14 mouse cellular contexts compared by ENCODE assay signal in the genomic region with DNA sequence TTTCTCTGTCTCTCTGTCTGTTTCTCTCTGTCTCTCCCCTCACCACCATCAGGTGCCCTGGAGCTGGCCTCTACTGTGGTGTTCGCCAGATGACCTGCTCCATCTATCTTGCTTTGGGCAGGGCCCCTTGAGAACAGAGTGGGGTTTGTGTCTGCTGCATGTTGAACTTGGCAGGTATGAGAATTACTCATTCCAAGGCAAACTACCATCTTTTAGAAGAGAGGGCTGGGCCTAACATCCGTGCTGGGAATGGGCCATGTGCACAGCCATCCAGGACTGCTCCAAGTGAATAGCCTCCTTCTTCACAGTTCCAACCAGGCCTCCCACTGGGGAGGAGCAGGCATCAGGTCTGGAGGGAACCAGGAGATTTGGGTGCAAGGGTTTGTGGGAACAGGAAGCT.
DNase-seq lines count a peak whose midpoint lies in the region; ATAC-seq lines count a peak whose summit lies in the region.
"Had no signal": no experiment of that assay in that cellular context is flagged by ENCODE, and none has a peak within 500 bp of the region (broad histone marks: within the 10 kb centered on the region; RNA-seq: fewer than 3 reads in every experiment).

No protein-coding gene starts in this region.

- H3K4me2 ChIP-seq in kidney, embryonic 14.5 days (replicated peaks; ENCODE audit: low read depth, low read length): no peak overlapping the region
- H3K4me2 ChIP-seq in heart, embryonic 14.5 days (ENCODE audit: low read length): no peak overlapping the region
- H3K4me2 ChIP-seq in stomach, embryonic 16.5 days (ENCODE audit: low read depth, low read length): no peak overlapping the region
- no peak overlapping the region for H3K4me2 ChIP-seq in midbrain, embryonic 15.5 days
- H3K4me2 ChIP-seq: intestine, embryonic 15.5 days had no signal

- H3K4me1 ChIP-seq in kidney, embryonic 14.5 days (ENCODE audit: control insufficient read depth, insufficient read depth, low read length): peaks cover 5% of the 10 kb centered on the region; the same call in 1 of the 2 replicates
- peaks cover 4 to 5% of the 10 kb centered on the region in 2 experiments; a peak in 1 of 4 replicates for H3K4me1 ChIP-seq in heart, embryonic 14.5 days (ENCODE audit: control insufficient read depth in 2 of 2, insufficient read depth in 2 of 2, low read length in 2 of 2)
- H3K4me1 ChIP-seq in stomach, embryonic 16.5 days (ENCODE audit: control insufficient read depth, insufficient read depth, low read length): no peaks in the 10 kb centered on the region
- H3K4me1 ChIP-seq in midbrain, embryonic 15.5 days: peaks cover 5% of the 10 kb centered on the region

- 0 out of 2 replicates have a peak, but pooled peaks have one; percentile 21 for ATAC-seq in kidney, embryonic 14.5 days (ENCODE audit: low FRiP score, low TSS enrichment)
- ATAC-seq in heart, embryonic 14.5 days (ENCODE audit: insufficient number of reproducible peaks, insufficient read depth, low FRiP score, low read depth): peak; percentile 79
- ATAC-seq in stomach, embryonic 16.5 days (ENCODE audit: insufficient read depth, low FRiP score): peak; percentile 27; the same call in 1 of the 2 replicates
- no peak for ATAC-seq in midbrain, embryonic 15.5 days (replicated peaks)
- ATAC-seq: intestine, embryonic 15.5 days; lung, postnatal 0 days had no signal

- no peak overlapping the region for H3K4me3 ChIP-seq in kidney, embryonic 14.5 days (ENCODE audit: low read length)
- H3K4me3 ChIP-seq in heart, embryonic 14.5 days (ENCODE audit: control insufficient read depth in 1 of 2, insufficient read depth in 1 of 2, low read depth in 1 of 2, low read length in 2 of 2): no peak overlapping the region
- no peak overlapping the region for H3K4me3 ChIP-seq in stomach, embryonic 16.5 days (replicated peaks; ENCODE audit: low read length)
- no peak overlapping the region for H3K4me3 ChIP-seq in midbrain, embryonic 15.5 days
- H3K4me3 ChIP-seq: intestine, embryonic 15.5 days; myocyte had no signal

- H3K9me3 ChIP-seq in kidney, embryonic 14.5 days (ENCODE audit: control insufficient read depth, low read length): no peaks in the 10 kb centered on the region
- no peaks in the 10 kb centered on the region for H3K9me3 ChIP-seq in heart, embryonic 14.5 days (ENCODE audit: control insufficient read depth, low read length)
- no peaks in the 10 kb centered on the region for H3K9me3 ChIP-seq in stomach, embryonic 16.5 days (replicated peaks; ENCODE audit: control insufficient read depth, low read length)
- H3K9me3 ChIP-seq in midbrain, embryonic 15.5 days: no peaks in the 10 kb centered on the region
- H3K9me3 ChIP-seq: intestine, embryonic 15.5 days had no signal

- H3K9ac ChIP-seq in kidney, embryonic 14.5 days (ENCODE audit: low read depth, low read length): no peak overlapping the region
- no peak overlapping the region for H3K9ac ChIP-seq in heart, embryonic 14.5 days (ENCODE audit: low read length)
- H3K9ac ChIP-seq in stomach, embryonic 16.5 days (ENCODE audit: low read length): no peak overlapping the region
- no peak overlapping the region for H3K9ac ChIP-seq in midbrain, embryonic 15.5 days
- H3K9ac ChIP-seq: intestine, embryonic 15.5 days had no signal

- whole genome bisulfite sequencing in kidney, embryonic 14.5 days: 79% methylated on average over 2 of the region's 2 CpGs
- WGBS in heart, embryonic 14.5 days: 50% methylated on average over 2 of the region's 2 CpGs
- 62% methylated on average over 2 of the region's 2 CpGs for WGBS in stomach, embryonic 16.5 days
- 89% methylated on average over 2 of the region's 2 CpGs for WGBS in midbrain, embryonic 15.5 days

- no peaks in the 10 kb centered on the region for H3K27me3 ChIP-seq in kidney, embryonic 14.5 days (ENCODE audit: control insufficient read depth, insufficient read depth, low read length)
- H3K27me3 ChIP-seq in heart, embryonic 14.5 days (ENCODE audit: control insufficient read depth, insufficient read depth, low read length): peaks cover 10% of the 10 kb centered on the region; the same call in 1 of the 2 replicates
- no peaks in the 10 kb centered on the region for H3K27me3 ChIP-seq in stomach, embryonic 16.5 days (ENCODE audit: control insufficient read depth, insufficient read depth, low read length)
- H3K27me3 ChIP-seq in midbrain, embryonic 15.5 days (replicated peaks): no peaks in the 10 kb centered on the region
- H3K27me3 ChIP-seq: intestine, embryonic 15.5 days had no signal

- no peak for DNase-seq in kidney, adult 8-10 months
- peak; percentile 99 for DNase-seq in fibroblast of lung, adult 2 months (ENCODE audit: low read depth)
- no peak for DNase-seq in layer of hippocampus, postnatal 36 days
- DNase-seq: adrenal gland, postnatal 25 days; liver; right cerebral cortex, postnatal 4 days; thymus, postnatal 25 days had no signal

- no peaks in the 10 kb centered on the region for H3K36me3 ChIP-seq in kidney, embryonic 14.5 days (ENCODE audit: control insufficient read depth, insufficient read depth, low read length)
- no peaks in the 10 kb centered on the region for H3K36me3 ChIP-seq in heart, embryonic 14.5 days (ENCODE audit: control insufficient read depth, insufficient read depth, low read length)
- H3K36me3 ChIP-seq in stomach, embryonic 16.5 days (ENCODE audit: control insufficient read depth, insufficient read depth, low read length): no peaks in the 10 kb centered on the region
- H3K36me3 ChIP-seq in midbrain, embryonic 15.5 days (replicated peaks): no peaks in the 10 kb centered on the region
- H3K36me3 ChIP-seq: intestine, embryonic 15.5 days had no signal

- no peak overlapping the region; the same call in 1 of the 2 replicates for H3K27ac ChIP-seq in kidney, embryonic 14.5 days (ENCODE audit: low read depth, low read length)
- H3K27ac ChIP-seq in heart, embryonic 14.5 days (replicated peaks in 1 of 2; ENCODE audit: control insufficient read depth in 1 of 2, insufficient read depth in 1 of 2, low read depth in 2 of 2, low read length in 2 of 2): peak overlapping the region in 1 of 2 experiments; percentile 23; a peak in 1 of 4 replicates
- H3K27ac ChIP-seq in stomach, embryonic 16.5 days (ENCODE audit: low read length): no peak overlapping the region
- H3K27ac ChIP-seq in midbrain, embryonic 15.5 days: no peak overlapping the region
- H3K27ac ChIP-seq: intestine, embryonic 15.5 days had no signal
